Mouse (Mus musculus) stomach, embryonic 14.5 days (tissue): Measurements from ENCODE around the gene Mgst2. TPM values are rescaled to one million over a fixed set of nuclear protein-coding genes. Genes with fewer than 3 reads are reported as not detected.

Source experiments
- ATAC-seq: fragments of 200-750 bp; cut with Nextera tagmentation; 2 replicates; pipeline ENCODE4 v1.8.0; 2017; ENCODE audit warnings: low read depth, moderate TSS enrichment; ENCODE audit not compliant: insufficient number of reproducible peaks, insufficient read depth, low FRiP score
- H3K27ac ChIP-seq: fragments of 300-500 bp; sonication (generic); 2 replicates; pipeline ENCODE4 v1.5.1; 2014; ENCODE audit warnings: mild to moderate bottlenecking, low read length, moderate library complexity, mixed read lengths
- H3K27me3 ChIP-seq: fragments of 300-500 bp; sonication (generic); 2 replicates; pipeline ENCODE4 v1.6.1; 2014; ENCODE audit warnings: low read length, control low read depth, mixed read lengths; ENCODE audit not compliant: control insufficient read depth, insufficient read depth
- H3K36me3 ChIP-seq: fragments of 300-500 bp; sonication (generic); 2 replicates; pipeline ENCODE4 v1.6.1; 2014; ENCODE audit warnings: mild to moderate bottlenecking, control low read depth, low read length, moderate library complexity, mixed read lengths; ENCODE audit not compliant: control insufficient read depth, insufficient read depth
- H3K4me1 ChIP-seq: fragments of 300-500 bp; sonication (generic); 2 replicates; pipeline ENCODE4 v1.6.1; 2014; ENCODE audit warnings: low read length, control low read depth, mixed read lengths; ENCODE audit not compliant: control insufficient read depth, insufficient read depth
- H3K4me2 ChIP-seq: fragments of 300-500 bp; sonication (generic); replicated peaks from 2 replicates; pipeline ENCODE4 v1.6.1; 2014; ENCODE audit warnings: low read depth, low read length, control low read depth
- H3K4me3 ChIP-seq: fragments of 300-500 bp; sonication (generic); 2 replicates; pipeline ENCODE4 v1.5.1; 2014; ENCODE audit warnings: low read depth, low read length, control low read depth
- H3K9ac ChIP-seq: fragments of 300-500 bp; sonication (generic); replicated peaks from 2 replicates; pipeline ENCODE4 v1.6.1; 2014; ENCODE audit warnings: low read depth, mild to moderate bottlenecking, control low read depth, low read length, moderate library complexity, mixed read lengths
- H3K9me3 ChIP-seq: fragments of 300-500 bp; sonication (generic); 2 replicates; pipeline ENCODE4 v1.6.1; 2016; ENCODE audit warnings: low read depth, low read length, control low read depth; ENCODE audit not compliant: control insufficient read depth
- WGBS: fragments of 180-500 bp; shearing (Covaris S2); extraction: QIAGEN DNeasy Blood & Tissue Kit; methylation state at CpG from one replicate; pipeline ENCODE4 v1.1.7; 2014; 5-methylcytosine and 5-hydroxymethylcytosine counted together
- polyA plus RNA-seq: library from polyadenylated mRNA; unstranded; fragments of >200 nt; fragmentation: Nextera tagmentation; extraction: Ambion mirVana; gene quantifications from 2 replicates; pipeline ENCODE4 v1.2.1, GENCODE M21; 2014

Mgst2 gene
- polyA plus RNA-seq, 1 experiment from 2014 or later, result 22.0 TPM

DNA sequence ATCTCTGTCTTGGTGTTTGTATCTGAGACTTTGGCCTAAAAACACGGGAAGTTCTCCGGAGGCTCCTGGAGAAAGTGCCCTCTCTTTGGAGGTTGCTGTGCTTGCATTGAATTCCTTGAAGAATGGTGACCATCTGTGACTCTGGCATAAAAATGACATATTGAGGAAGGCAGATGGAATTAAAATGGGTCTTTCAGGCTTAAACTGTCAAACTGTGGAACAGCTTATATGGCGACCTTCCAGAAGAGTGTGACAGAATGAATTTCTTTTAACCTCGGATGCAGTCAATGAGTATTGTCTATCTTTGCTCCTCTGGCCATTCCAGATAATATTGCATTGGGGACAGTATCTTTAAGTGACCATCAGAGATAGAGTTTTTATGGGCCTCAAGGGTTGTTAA is 28.2 kb upstream of the Mgst2 start:
- ATAC-seq, result no peak
- H3K9me3 ChIP-seq, result peaks cover 3% of the 10 kb centered on the region; the same call in 1 of the 2 replicates
- no peak overlapping the region for H3K9ac ChIP-seq
- H3K4me2 ChIP-seq, result no peak overlapping the region
- H3K36me3 ChIP-seq, result no peaks in the 10 kb centered on the region
- H3K27ac ChIP-seq, result no peak overlapping the region
- H3K4me3 ChIP-seq, result no peak overlapping the region
- H3K27me3 ChIP-seq, result no peaks in the 10 kb centered on the region
- H3K4me1 ChIP-seq, result 0 out of 2 replicates have a peak, but pooled peaks cover 4% of the 10 kb centered on the region
- WGBS, result 88% methylated on average over 4 of the region's 4 CpGs

DNA sequence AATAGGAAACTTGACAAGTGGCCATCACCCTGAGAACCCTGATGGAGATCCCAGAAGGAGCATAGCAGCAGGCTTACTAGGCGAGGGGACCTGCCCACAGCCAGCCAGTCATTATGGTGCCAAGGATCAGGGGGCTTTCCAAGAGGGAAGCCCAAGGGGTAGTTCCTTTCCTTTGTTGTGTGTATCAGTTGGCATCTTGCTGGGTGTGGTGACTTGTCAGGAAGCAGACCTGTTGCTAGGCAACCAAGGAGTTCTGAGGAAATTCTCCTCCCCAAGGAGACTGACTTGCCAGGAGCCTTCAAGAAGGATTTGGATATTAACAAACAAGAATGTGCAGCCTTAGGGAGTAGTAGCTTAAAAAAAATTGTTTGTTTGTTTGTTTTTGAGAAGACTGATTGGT is 25.7 kb upstream of the Mgst2 start:
- no peak for ATAC-seq
- WGBS, result 73% methylated on average over 1 of the region's 1 CpGs
- H3K9me3 ChIP-seq, result peaks cover 3% of the 10 kb centered on the region; the same call in 1 of the 2 replicates

DNA sequence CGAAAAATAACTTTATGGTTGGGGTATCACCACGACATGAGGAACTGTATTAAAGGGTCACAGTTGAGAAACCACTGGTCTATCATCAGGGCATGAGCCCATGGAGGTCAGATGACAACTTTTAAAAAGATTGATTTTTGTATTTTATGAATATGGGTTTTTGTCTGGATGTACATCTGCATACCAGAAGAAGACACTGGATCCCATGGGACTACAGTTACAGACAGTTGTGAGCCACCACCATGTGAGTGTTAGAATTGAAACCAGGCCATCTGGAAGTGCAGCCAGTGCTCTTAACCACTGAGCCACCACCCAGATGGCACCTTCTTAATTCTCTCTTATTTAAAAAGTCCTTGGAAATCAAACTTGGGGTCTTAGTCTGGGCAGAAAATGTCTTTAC is 24.2 kb upstream of the Mgst2 start:
- H3K36me3 ChIP-seq, result no peaks in the 10 kb centered on the region
- no peaks in the 10 kb centered on the region for H3K4me1 ChIP-seq
- H3K4me2 ChIP-seq, result no peak overlapping the region
- 80% methylated on average over 2 of the region's 2 CpGs for WGBS
- no peak overlapping the region for H3K27ac ChIP-seq
- H3K9ac ChIP-seq, result no peak overlapping the region
- H3K27me3 ChIP-seq, result no peaks in the 10 kb centered on the region
- H3K9me3 ChIP-seq, result peaks cover 3% of the 10 kb centered on the region; the same call in 1 of the 2 replicates
- no peak for ATAC-seq
- no peak overlapping the region for H3K4me3 ChIP-seq

More for the DNA sequence above, 25.7 kb upstream of the Mgst2 start:
- Histone ChIP-seq H3K4me3 (no peak overlapping the region), H3K9ac (no peak overlapping the region), H3K36me3 (no peaks in the 10 kb centered on the region), H3K4me1 (no peaks in the 10 kb centered on the region), H3K27me3 (no peaks in the 10 kb centered on the region), H3K4me2 (no peak overlapping the region), H3K27ac (no peak overlapping the region)

DNA sequence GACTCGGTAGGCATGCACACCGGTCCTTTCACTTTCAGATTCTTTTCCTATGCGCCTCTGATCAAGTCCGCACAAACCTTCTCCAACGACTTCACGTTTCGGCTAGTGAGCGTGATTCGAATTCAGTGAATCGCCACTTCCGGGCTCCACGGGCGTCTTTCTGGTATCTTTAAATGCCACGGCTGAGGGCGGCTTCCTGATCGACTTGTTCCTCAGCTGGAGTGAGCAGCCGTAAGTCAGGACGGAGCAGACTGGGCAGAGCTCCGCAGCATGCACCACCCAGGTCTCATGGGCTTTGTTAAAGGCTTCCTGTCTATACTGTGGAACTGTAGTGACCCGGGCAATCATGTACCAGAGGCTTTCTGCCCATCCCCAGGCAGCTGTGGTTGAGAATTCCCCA is 23.5 kb upstream of the Mgst2 start:
- Histone ChIP-seq H3K27ac (no peak overlapping the region), H3K36me3 (no peaks in the 10 kb centered on the region), H3K4me2 (no peak overlapping the region), H3K27me3 (no peaks in the 10 kb centered on the region), H3K9me3 (peaks cover 3% of the 10 kb centered on the region; the same call in 1 of the 2 replicates), H3K4me3 (no peak overlapping the region), H3K4me1 (no peaks in the 10 kb centered on the region), H3K9ac (no peak overlapping the region)
- no peak for ATAC-seq
- WGBS, result 87% methylated on average over 20 of the region's 20 CpGs

GRCm38 (mm10) chr3:51637326-51637725 is 22.8 kb upstream of the Mgst2 start:
- Histone ChIP-seq H3K9ac (no peak overlapping the region), H3K36me3 (no peaks in the 10 kb centered on the region), H3K4me3 (no peak overlapping the region), H3K4me2 (no peak overlapping the region), H3K9me3 (peaks cover 3% of the 10 kb centered on the region; the same call in 1 of the 2 replicates), H3K27ac (no peak overlapping the region), H3K4me1 (no peaks in the 10 kb centered on the region), H3K27me3 (no peaks in the 10 kb centered on the region)
- ATAC-seq, result no peak
- 89% methylated on average over 6 of the region's 6 CpGs for WGBS

GRCm38 (mm10) chr3:51638260-51638659 is 21.9 kb upstream of the Mgst2 start:
- H3K4me1 ChIP-seq, result no peaks in the 10 kb centered on the region
- no peak overlapping the region for H3K27ac ChIP-seq
- no peaks in the 10 kb centered on the region for H3K27me3 ChIP-seq
- H3K4me3 ChIP-seq, result no peak overlapping the region
- no peak for ATAC-seq
- H3K36me3 ChIP-seq, result no peaks in the 10 kb centered on the region
- peaks cover 3% of the 10 kb centered on the region; the same call in 1 of the 2 replicates for H3K9me3 ChIP-seq
- no peak overlapping the region for H3K9ac ChIP-seq
- H3K4me2 ChIP-seq, result no peak overlapping the region
- WGBS, result 83% methylated on average over 6 of the region's 6 CpGs

DNA sequence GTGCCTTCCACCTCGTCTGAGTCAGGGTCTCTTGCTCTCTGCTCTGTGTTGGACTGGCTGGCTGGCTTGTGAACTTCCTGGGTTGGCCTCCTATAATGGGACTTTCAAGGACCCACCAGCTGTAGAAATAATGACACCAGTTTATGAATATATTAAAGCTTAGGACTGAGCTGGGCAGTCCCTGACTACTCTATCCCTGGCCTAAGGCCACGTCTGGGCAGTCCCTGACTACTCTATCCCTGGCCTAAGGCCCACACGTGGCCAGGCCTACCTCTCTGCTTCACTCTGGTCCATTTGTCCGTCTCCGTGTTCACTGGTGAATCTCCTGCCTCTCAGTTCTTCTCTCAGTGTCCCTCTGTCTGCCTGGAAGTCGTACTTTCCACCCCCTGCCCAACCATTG is 14.7 kb upstream of the Mgst2 start:
- Histone ChIP-seq H3K4me3 (no peak overlapping the region), H3K36me3 (no peaks in the 10 kb centered on the region), H3K4me2 (no peak overlapping the region), H3K4me1 (no peaks in the 10 kb centered on the region), H3K9ac (no peak overlapping the region), H3K27ac (no peak overlapping the region), H3K27me3 (no peaks in the 10 kb centered on the region), H3K9me3 (no peaks in the 10 kb centered on the region)
- no peak for ATAC-seq
- 88% methylated on average over 6 of the region's 6 CpGs for WGBS

DNA sequence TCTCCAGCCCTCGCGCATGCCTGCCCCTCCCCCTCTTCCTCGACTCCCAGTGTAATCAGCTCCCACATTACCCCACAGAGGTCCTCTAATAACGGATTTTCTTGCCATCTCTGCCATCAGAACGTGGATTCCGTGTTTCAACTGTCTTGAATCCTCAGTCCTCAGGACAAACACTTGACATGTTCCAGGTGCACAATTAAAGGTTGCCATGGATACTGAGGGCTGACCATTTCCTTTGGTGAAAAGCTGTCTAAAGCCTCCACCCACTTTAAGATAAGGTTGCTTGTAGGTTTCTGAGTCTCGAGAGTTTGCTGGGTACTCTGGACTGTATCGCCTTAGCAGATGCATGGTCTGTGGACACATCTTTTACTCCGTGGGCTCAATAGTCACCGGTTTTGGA is 13.9 kb upstream of the Mgst2 start:
- Histone ChIP-seq H3K4me2 (no peak overlapping the region), H3K27me3 (no peaks in the 10 kb centered on the region), H3K9me3 (no peaks in the 10 kb centered on the region), H3K9ac (no peak overlapping the region), H3K27ac (no peak overlapping the region), H3K36me3 (no peaks in the 10 kb centered on the region), H3K4me1 (no peaks in the 10 kb centered on the region), H3K4me3 (no peak overlapping the region)
- ATAC-seq, result no peak
- WGBS, result 43% methylated on average over 10 of the region's 10 CpGs

DNA sequence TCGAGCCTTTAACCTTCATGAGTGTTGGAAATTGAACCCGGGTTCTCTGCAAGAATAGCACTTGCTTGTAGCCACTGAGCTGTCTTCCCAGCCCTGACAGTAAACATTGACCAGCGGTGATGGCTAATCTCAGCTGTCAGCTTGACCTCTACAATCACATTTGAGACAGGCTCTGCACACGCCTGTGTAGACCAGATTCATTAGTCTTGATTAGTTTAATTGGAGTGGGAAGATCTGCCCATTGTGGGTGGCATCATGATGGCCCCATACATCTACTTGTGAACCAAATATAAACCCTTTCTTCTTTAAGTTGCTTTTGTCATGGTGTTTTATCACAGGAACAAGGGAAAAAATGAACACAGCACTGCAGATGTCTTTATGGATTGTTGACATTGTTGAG is 12.8 kb upstream of the Mgst2 start:
- WGBS, result 70% methylated on average over 4 of the region's 4 CpGs

More for the DNA sequence above, 12.8 kb upstream of the Mgst2 start:
- ATAC-seq, result no peak
- H3K27me3 ChIP-seq, result no peaks in the 10 kb centered on the region
- H3K27ac ChIP-seq, result no peak overlapping the region
- H3K4me2 ChIP-seq, result no peak overlapping the region
- no peaks in the 10 kb centered on the region for H3K36me3 ChIP-seq
- H3K4me3 ChIP-seq, result no peak overlapping the region
- peaks cover under 1% of the 10 kb centered on the region; the same call in 1 of the 2 replicates for H3K4me1 ChIP-seq
- H3K9ac ChIP-seq, result no peak overlapping the region
- H3K9me3 ChIP-seq, result no peaks in the 10 kb centered on the region
